ENCODE assay signal across 19 mouse cellular contexts in genomic region chr10:119014731-119015130, GRCm38 (mm10).
A peak's percentile ranks its signal among the peaks of the same experiment; 100 is the strongest.
DNase-seq lines count a peak whose midpoint lies in the region; ATAC-seq and TF ChIP-seq lines count a peak whose summit lies in the region.
"Had no signal": no experiment of that assay in that cellular context is flagged by ENCODE, and none has a peak within 500 bp of the region (broad histone marks: within the 10 kb centered on the region; RNA-seq: fewer than 3 reads in every experiment).

No protein-coding gene starts in this region.

- no peak for TF ChIP-seq CTCF in lung, postnatal 0 days (IDR thresholded peaks at IDR 0.05)

- H3K9ac ChIP-seq in lung, postnatal 0 days (replicated peaks; ENCODE audit: low read depth), result no peak overlapping the region
- H3K9ac ChIP-seq in kidney, embryonic 16.5 days (replicated peaks; ENCODE audit: low read length), result no peak overlapping the region
- H3K9ac ChIP-seq: forebrain, embryonic 12.5 days; heart, embryonic 12.5 days; hindbrain, embryonic 14.5 days had no signal

- no peaks in the 10 kb centered on the region for H3K4me1 ChIP-seq in lung, postnatal 0 days (ENCODE audit: insufficient read depth, low read depth, low read length)
- peaks cover 4% of the 10 kb centered on the region; the same call in 1 of the 2 replicates for H3K4me1 ChIP-seq in kidney, embryonic 16.5 days (ENCODE audit: insufficient read depth, low read length)
- H3K4me1 ChIP-seq: forebrain, embryonic 12.5 days had no signal

- H3K4me2 ChIP-seq in lung, postnatal 0 days (replicated peaks; ENCODE audit: low read depth, low read length), result no peak overlapping the region
- H3K4me2 ChIP-seq in kidney, embryonic 16.5 days (replicated peaks; ENCODE audit: low read depth, low read length), result no peak overlapping the region
- H3K4me2 ChIP-seq: forebrain, embryonic 12.5 days; heart, embryonic 12.5 days; hindbrain, embryonic 14.5 days had no signal

- WGBS in lung, postnatal 0 days, result 62% methylated on average over 4 of the region's 4 CpGs
- 70% methylated on average over 4 of the region's 4 CpGs for WGBS in kidney, embryonic 16.5 days

- peak; percentile 16 for DNase-seq in urinary bladder, postnatal 14 days (ENCODE audit: low spot score)
- no peak for DNase-seq in urinary bladder, adult 2 months (ENCODE audit: low spot score)
- peak; percentile 76 for DNase-seq in lung, postnatal 0 days (ENCODE audit: low spot score)
- peak; percentile 77 for DNase-seq in lung, postnatal 36 days
- no peak for DNase-seq in thymus, postnatal 36 days
- no peak for DNase-seq in gastrocnemius, adult 18-20 months (ENCODE audit: low spot score)
- DNase-seq: adrenal gland, postnatal 14 days; cerebellum, adult 11-12 months; cerebellum, adult 9-10 months; cerebellum, postnatal 25 days; gastrocnemius, postnatal 14 days had no signal

- no peak overlapping the region for H3K4me3 ChIP-seq in lung, postnatal 0 days (ENCODE audit: low read depth, low read length)
- no peak overlapping the region for H3K4me3 ChIP-seq in kidney, embryonic 16.5 days (ENCODE audit: low read length)
- H3K4me3 ChIP-seq: forebrain, embryonic 12.5 days; heart, embryonic 12.5 days; hindbrain, embryonic 10.5 days had no signal

- no peaks in the 10 kb centered on the region for H3K9me3 ChIP-seq in lung, postnatal 0 days (ENCODE audit: low read length)
- H3K9me3 ChIP-seq in kidney, embryonic 16.5 days (ENCODE audit: low read length), result no peaks in the 10 kb centered on the region
- H3K9me3 ChIP-seq: forebrain, embryonic 12.5 days; heart, embryonic 12.5 days; hindbrain, embryonic 10.5 days had no signal

- no peaks in the 10 kb centered on the region for H3K36me3 ChIP-seq in lung, postnatal 0 days (ENCODE audit: insufficient read depth, low read length)
- H3K36me3 ChIP-seq in kidney, embryonic 16.5 days (ENCODE audit: insufficient read depth, low read length), result no peaks in the 10 kb centered on the region
- H3K36me3 ChIP-seq: forebrain, embryonic 12.5 days; heart, embryonic 12.5 days; hindbrain, embryonic 10.5 days had no signal

- peak; percentile 65 for ATAC-seq in lung, postnatal 0 days
- ATAC-seq in kidney, embryonic 16.5 days (ENCODE audit: low FRiP score, low TSS enrichment), result no peak
- ATAC-seq: activated CD4-positive, CD25-positive, alpha-beta regulatory T cell, adult 4 months; Patski had no signal

- no peak overlapping the region for H3K27ac ChIP-seq in lung, postnatal 0 days (ENCODE audit: low read length)
- H3K27ac ChIP-seq in kidney, embryonic 16.5 days (ENCODE audit: low read length), result no peak overlapping the region
- H3K27ac ChIP-seq: forebrain, embryonic 12.5 days; hindbrain, embryonic 10.5 days; hindbrain, embryonic 14.5 days had no signal

- TF ChIP-seq EP300 in lung, postnatal 0 days (IDR thresholded peaks at IDR 0.05), result peak; percentile 59; the same call in 1 of the 2 replicates

- no peaks in the 10 kb centered on the region for H3K27me3 ChIP-seq in lung, postnatal 0 days (replicated peaks; ENCODE audit: insufficient read depth, low read length)
- peaks cover 3% of the 10 kb centered on the region; the same call in 1 of the 2 replicates for H3K27me3 ChIP-seq in kidney, embryonic 16.5 days (ENCODE audit: insufficient read depth, low read length)
- H3K27me3 ChIP-seq: CH12.LX; forebrain, embryonic 12.5 days; heart, embryonic 12.5 days; Patski had no signal

Comparison
In these comparisons a context has a peak if more than half of its experiments do, and no peak if none do; other contexts are left out.
1. DNase-seq: peak in urinary bladder, postnatal 14 days (single experiment), lung, postnatal 0 days (single experiment) and lung, postnatal 36 days (single experiment); none in urinary bladder, adult 2 months (single experiment), thymus, postnatal 36 days (0 of 2) and gastrocnemius, adult 18-20 months (single experiment).